Mouse (Mus musculus): ENCODE data around the gene Mpi.

DNA sequence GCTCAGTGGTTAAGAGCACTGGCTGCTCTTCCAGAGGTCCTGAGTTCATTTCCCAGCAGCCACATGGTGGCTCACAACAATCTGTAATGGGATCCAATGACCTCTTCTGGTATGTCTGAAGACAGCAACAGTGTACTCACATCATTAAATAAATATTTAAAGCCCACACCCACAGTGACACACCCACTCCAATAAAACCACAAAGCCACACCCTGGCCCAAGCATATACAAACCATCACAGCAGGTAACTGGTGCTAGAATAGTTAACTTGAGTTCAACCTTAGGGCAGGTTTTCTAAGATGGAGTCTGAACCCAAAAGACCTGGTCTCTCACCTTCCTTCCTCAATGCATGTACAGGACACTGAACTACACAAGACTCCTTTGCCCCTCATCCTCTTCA is 57.6 kb downstream of the Mpi start:
- TF ChIP-seq CTCF (IDR thresholded peaks at IDR 0.05; ENCODE audit: low read depth, low read length) (no peak), POLR2A (IDR thresholded peaks at IDR 0.05; ENCODE audit: extremely low read depth, insufficient read depth, low read length) (no peak)

All from liver, adult 2 months (tissue).